Mouse (Mus musculus) CD8-positive naive resting alpha-beta T cell, adult 2 months (primary cell): ENCODE measurements around the gene Olfr787.

ENCODE experiments used
- DNase-seq, 2 experiments: peaks; one replicate each; pipeline ENCODE4 v3.0.0; 2022; ENCODE audit warnings: low read depth in 2 of 2, low spot score in 2 of 2

The Olfr787 gene

GRCm38 (mm10) chr10:129461562-129461961 is at the start of gene Olfr787:
Olfr787 (plus strand) TSS chr10:129461862.
- DNase-seq, result no peak

GRCm38 (mm10) chr10:129427006-129427405 is 34.7 kb upstream of the Olfr787 start, which contains the start of gene Olfr786:
Olfr786 (plus strand) TSS chr10:129427306.
- no peak for DNase-seq

GRCm38 (mm10) chr10:129470698-129471097 is 9.0 kb downstream of the Olfr787 start, which contains the start of gene Olfr788:
Olfr788 (plus strand) TSS chr10:129470998.
- no peak for DNase-seq

- DNase-seq, result no peak
Observed at GRCm38 (mm10) chr10:129473256-129473655, 11.6 kb downstream of the Olfr787 start.

GRCm38 (mm10) chr10:129473723-129474122 is 12.1 kb downstream of the Olfr787 start:
- DNase-seq, result no peak

- no peak for DNase-seq
Observed at GRCm38 (mm10) chr10:129484452-129484851, 22.8 kb downstream of the Olfr787 start, which contains the start of gene Olfr789. Olfr789 (plus strand) TSS chr10:129484752.

- DNase-seq, result no peak
Observed at GRCm38 (mm10) chr10:129490101-129490500, 28.4 kb downstream of the Olfr787 start.

- DNase-seq, result no peak
Observed at GRCm38 (mm10) chr10:129498192-129498591, 36.5 kb downstream of the Olfr787 start, which contains the start of gene Olfr790. Olfr790 (plus strand) TSS chr10:129498492.
